Mouse (Mus musculus) cerebellum, adult 11 months (tissue): ENCODE results near the gene H1fx.
"Not testable (repeated sequence)": the region's sequence is repeated elsewhere in the genome, so short reads cannot be mapped to it uniquely, and the experiment has no call there.

ENCODE experiments used
- DNase-seq: peaks from one replicate; pipeline ENCODE4 v3.0.0; 2022

Gene H1fx

DNA sequence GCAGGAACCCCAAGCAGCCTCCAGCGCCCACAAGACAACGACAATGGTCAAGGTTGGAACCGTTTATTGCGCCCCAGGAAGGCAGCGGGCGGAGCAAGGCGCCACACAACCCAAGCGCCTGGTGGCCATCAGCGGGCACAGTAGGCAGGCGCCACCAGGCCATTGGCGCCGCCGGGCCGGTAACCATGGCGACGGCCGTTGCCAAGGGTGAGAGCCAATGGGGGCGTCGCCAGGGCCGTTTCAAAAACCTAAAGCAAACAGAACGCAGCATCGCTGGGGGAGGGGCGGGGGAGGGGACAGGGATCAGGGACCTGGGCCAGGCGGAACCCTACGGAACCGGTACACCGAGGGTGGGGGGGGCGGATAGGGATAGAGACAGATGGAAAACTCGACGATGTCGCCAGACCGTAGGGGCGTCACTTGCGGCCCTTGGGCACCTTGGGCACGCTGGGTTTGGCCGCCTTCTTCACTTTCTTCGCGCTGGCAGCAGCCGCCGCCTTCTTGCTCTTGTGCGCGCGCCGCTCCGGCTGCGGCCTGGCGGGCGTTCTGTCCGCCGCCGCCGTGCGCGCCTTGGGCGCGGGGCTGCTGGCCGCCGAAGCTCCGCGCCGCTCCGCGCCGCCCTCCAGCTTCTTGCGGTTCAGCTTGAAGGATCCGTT, 935 bp downstream of the H1fx start:
- peak; percentile 77 for DNase-seq

DNA sequence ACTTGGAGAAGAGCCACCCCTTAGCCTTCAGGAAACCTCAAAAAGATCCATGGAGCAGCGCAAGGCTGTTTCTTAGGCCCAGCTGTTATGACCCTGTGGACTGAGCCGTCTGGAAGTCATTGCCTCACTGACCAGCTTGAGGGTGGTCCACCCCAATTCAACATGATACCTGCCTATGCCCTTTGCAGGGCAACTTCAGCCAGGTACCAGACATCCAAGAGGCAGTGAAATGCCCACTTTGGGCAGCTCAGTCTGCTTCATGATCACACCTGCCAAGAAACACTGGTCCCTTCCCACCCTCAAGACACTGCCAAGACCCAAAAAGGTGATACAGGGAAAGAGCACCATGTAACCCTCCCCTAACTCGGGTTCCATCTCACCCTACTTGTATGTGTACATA, 1.7 kb downstream of the H1fx start:
- DNase-seq: no peak

DNA sequence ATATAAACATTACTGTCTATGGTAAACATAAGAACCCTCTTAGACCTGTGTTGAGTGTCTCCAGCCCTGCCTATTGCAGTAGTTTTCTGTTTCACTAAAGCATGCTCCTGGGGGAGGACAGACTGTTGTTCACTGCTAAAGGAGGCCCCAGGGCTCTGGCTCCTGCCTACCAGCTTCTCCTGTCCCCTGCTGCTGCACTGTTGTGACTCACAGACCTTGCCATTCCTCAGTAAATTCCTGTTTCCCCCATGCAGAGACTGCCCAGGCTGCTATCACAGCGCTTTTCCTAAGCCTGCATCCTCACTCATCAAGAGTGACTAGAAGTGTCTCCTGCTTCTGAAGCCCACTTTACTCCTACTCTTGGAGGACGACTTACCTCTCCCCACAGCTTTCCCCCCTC, 11.4 kb downstream of the H1fx start:
- no peak for DNase-seq

DNA sequence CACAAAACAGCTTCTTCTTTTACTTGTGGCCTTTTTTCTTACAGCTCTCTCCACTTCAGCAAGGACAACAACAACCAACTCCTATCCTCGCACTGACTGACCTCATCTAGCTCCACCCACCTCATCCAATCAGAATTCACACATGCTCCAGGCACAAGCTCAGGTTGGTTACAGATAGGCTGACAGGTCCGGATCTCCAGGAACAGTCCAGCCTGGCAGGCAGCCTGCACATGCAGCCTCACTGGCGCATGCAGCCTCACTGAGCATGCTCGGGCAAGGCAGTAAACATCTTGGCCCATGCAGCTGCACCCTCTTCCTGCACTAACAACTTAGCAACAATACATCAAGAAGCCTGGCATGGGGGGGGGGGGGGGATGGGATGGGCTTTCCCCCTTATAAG, 19.0 kb downstream of the H1fx start:
- not testable (repeated sequence) for DNase-seq

DNA sequence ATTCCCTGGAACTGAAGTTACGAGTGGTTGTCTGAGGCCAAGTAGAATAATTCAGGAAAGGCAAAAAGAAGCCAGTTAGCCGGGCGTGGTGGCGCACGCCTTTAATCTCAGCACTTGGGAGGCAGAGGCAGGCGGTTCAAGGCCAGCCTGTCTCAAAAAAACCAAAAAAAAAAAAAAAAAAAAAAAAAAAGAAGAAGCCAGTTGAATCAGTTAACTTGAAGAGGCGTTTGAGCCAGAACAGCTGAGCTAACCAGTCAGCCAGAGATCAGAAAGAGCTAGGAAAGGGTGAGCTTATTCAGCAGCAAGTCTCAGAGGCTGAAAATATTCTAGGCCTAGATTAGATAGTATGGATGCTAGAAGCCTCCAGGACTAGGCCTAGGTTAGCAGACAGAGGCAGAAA, 39.3 kb downstream of the H1fx start:
- DNase-seq: no peak

DNA sequence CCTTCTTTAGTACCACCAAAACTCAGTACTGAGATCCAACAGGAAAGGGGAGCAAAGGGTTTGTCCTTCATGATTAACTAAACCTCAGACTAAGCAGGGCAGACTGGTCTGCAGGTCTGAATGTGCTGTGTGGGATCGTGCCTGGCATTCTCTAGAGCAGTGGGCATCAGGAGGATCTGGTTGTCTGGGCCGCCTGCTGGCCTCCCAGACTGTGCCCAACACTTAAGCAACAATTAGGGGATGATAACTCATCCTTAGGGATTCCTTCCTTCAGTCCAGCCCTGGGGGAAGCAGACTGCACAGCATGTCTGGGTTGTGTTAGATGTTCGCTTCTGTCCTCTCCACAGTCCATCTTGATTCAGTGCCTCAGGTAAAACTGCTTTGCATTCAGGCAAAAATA, 42.5 kb downstream of the H1fx start:
- DNase-seq: no peak

DNA sequence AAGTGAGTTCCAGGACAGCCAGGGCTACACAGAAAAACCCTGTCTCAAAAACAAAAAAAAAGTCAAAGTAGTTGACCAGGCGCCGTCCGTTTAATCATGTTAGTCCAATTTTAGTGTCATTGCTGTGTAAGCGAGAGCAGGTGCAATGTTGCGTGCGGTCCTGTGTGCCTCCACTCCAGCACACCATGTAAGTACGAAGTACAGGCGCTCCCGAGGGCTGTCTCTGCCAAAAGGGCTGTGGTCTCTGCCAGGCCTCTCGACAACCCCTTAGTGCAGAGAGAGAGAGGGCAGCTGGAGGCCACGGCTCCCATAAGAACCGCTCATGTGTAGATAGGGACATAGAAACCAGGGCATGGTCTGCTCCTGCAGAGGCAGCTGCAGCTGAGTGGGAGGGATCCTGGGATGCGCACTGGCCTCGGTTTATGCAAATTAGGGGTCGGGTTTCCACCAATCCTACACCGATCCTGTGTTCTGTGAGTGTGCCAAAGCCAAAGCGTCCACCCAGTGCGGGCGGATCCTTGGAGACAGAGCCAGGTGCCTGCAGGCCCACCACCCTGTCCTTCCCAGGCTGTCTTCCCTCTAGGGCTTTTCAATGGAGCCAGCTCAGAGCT, 44.2 kb downstream of the H1fx start:
- DNase-seq: no peak

DNA sequence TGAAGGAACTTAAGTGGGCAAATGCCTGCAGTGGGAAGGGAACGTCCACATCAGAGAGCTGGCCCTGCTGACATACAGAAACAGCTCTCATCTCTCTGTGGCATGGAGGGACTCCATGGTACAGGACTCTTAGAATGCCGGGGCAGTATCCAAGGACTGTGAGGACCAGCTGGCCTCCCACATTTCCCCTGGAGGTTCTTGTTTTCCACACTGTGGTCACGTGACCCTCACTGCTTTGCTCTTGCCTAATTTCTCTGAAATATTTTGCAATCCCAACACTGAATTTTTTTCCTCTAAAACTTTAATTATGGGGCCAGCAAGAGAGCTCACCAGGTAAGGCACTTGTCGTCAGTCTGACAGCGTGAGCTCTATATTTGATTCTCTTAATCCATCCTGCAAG, 46.4 kb downstream of the H1fx start:
- DNase-seq: no peak
